Mouse (Mus musculus): ENCODE data around the gene Psmg3.

DNA sequence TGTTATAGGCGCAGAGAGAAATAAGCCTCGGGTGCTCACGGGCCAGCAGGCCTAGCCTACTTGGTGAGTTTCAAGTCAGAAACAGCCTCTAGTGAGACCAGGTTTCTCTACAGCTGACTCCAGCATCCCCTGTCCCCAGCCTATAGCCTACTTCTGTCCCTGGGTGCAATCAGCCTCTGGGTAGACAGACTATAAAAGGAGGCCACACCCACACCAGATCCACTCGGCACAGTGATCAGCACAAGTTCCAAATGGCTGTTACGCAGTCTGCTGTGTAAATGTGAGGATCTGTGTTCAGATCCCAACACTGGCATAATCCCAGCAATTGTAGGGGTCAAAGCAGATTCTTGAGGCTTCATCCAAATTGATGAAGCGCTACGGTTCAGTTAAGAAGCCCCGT is 23.5 kb downstream of the Psmg3 start:
- TF ChIP-seq CTCF (conservative IDR thresholded peaks at IDR 0.05; ENCODE audit: low read length) = no peak
- no peak for TF ChIP-seq NANOG (IDR thresholded peaks at IDR 0.05; ENCODE audit: borderline replicate concordance, low read length)

All from E14TG2a.4 (cell line).